ENCODE assay signal across 20 mouse cellular contexts in genomic region chr4:124838035-124838700, GRCm38 (mm10). TPM values are rescaled to one million over a fixed set of nuclear protein-coding genes. Genes with fewer than 3 reads are reported as not detected.
A peak's percentile ranks its signal among the peaks of the same experiment; 100 is the strongest.
DNase-seq lines count a peak whose midpoint lies in the region; ATAC-seq and TF ChIP-seq lines count a peak whose summit lies in the region.
"Had no signal": no experiment of that assay in that cellular context is flagged by ENCODE, and none has a peak within 500 bp of the region (broad histone marks: within the 10 kb centered on the region; RNA-seq: fewer than 3 reads in every experiment).

No protein-coding gene starts in this region.

- no peak overlapping the region for H3K9ac ChIP-seq in forebrain, embryonic 16.5 days (replicated peaks; ENCODE audit: low read depth, low read length)
- H3K9ac ChIP-seq in forebrain, embryonic 12.5 days, result no peak overlapping the region
- no peak overlapping the region for H3K9ac ChIP-seq in midbrain, postnatal 0 days (replicated peaks; ENCODE audit: low read length, poor library complexity, severe bottlenecking)
- H3K9ac ChIP-seq in midbrain, embryonic 15.5 days, result no peak overlapping the region
- H3K9ac ChIP-seq: embryonic facial prominence, embryonic 13.5 days; hindbrain, embryonic 12.5 days; intestine, embryonic 15.5 days had no signal

- no peaks in the 10 kb centered on the region for H3K27me3 ChIP-seq in forebrain, embryonic 16.5 days (replicated peaks; ENCODE audit: control insufficient read depth, insufficient read depth, low read length)
- no peaks in the 10 kb centered on the region for H3K27me3 ChIP-seq in forebrain, embryonic 12.5 days
- H3K27me3 ChIP-seq in midbrain, postnatal 0 days (ENCODE audit: insufficient read depth, low read length), result no peaks in the 10 kb centered on the region
- no peaks in the 10 kb centered on the region for H3K27me3 ChIP-seq in midbrain, embryonic 15.5 days (replicated peaks)
- H3K27me3 ChIP-seq: embryonic facial prominence, embryonic 13.5 days; hindbrain, embryonic 12.5 days; intestine, embryonic 15.5 days had no signal

- DNase-seq in cerebellum, postnatal 10 days, result peak; percentile 87 to 93
- DNase-seq in cerebellum, adult 8-10 months, result no peak
- peak; percentile 36 for DNase-seq in midbrain, postnatal 0 days (ENCODE audit: low spot score)
- DNase-seq in liver, result no peak
- DNase-seq: adrenal gland, adult 2 months; adrenal gland, postnatal 25 days; gastrocnemius, postnatal 10 days; heart, adult 18-20 months; heart, postnatal 10 days; heart, postnatal 4 days; kidney, adult 18-20 months had no signal

- no peak overlapping the region for H3K4me2 ChIP-seq in forebrain, embryonic 16.5 days (ENCODE audit: low read length)
- H3K4me2 ChIP-seq in forebrain, embryonic 12.5 days, result no peak overlapping the region
- no peak overlapping the region for H3K4me2 ChIP-seq in midbrain, postnatal 0 days (ENCODE audit: low read depth, low read length, poor library complexity, severe bottlenecking)
- no peak overlapping the region for H3K4me2 ChIP-seq in midbrain, embryonic 15.5 days
- H3K4me2 ChIP-seq: embryonic facial prominence, embryonic 13.5 days; hindbrain, embryonic 12.5 days; intestine, embryonic 15.5 days had no signal

- H3K4me1 ChIP-seq in forebrain, embryonic 16.5 days (replicated peaks; ENCODE audit: control insufficient read depth, insufficient read depth, low read length), result 0 out of 2 replicates have a peak, but pooled peaks cover 3% of the 10 kb centered on the region
- H3K4me1 ChIP-seq in forebrain, embryonic 12.5 days, result no peaks in the 10 kb centered on the region
- no peaks in the 10 kb centered on the region for H3K4me1 ChIP-seq in midbrain, postnatal 0 days (ENCODE audit: insufficient read depth, low read length)
- H3K4me1 ChIP-seq in midbrain, embryonic 15.5 days, result no peaks in the 10 kb centered on the region
- H3K4me1 ChIP-seq: embryonic facial prominence, embryonic 13.5 days; hindbrain, embryonic 12.5 days; intestine, embryonic 15.5 days had no signal

- H3K4me3 ChIP-seq in forebrain, embryonic 16.5 days (replicated peaks; ENCODE audit: low read length), result no peak overlapping the region
- no peak overlapping the region for H3K4me3 ChIP-seq in forebrain, embryonic 12.5 days (replicated peaks)
- H3K4me3 ChIP-seq in midbrain, postnatal 0 days (ENCODE audit: low read depth, low read length), result no peak overlapping the region
- H3K4me3 ChIP-seq in midbrain, embryonic 15.5 days, result no peak overlapping the region
- H3K4me3 ChIP-seq: embryonic facial prominence, embryonic 13.5 days; heart, embryonic 10.5 days; hindbrain, embryonic 12.5 days; intestine, embryonic 15.5 days had no signal

- WGBS in forebrain, embryonic 16.5 days, result 68% methylated on average over 14 of the region's 14 CpGs
- WGBS in forebrain, embryonic 12.5 days, result 90% methylated on average over 14 of the region's 14 CpGs
- WGBS in midbrain, postnatal 0 days, result 85% methylated on average over 14 of the region's 14 CpGs
- WGBS in midbrain, embryonic 15.5 days, result 89% methylated on average over 14 of the region's 14 CpGs

- H3K27ac ChIP-seq in forebrain, embryonic 16.5 days (ENCODE audit: low read length), result no peak overlapping the region
- H3K27ac ChIP-seq in forebrain, embryonic 12.5 days, result no peak overlapping the region
- no peak overlapping the region for H3K27ac ChIP-seq in midbrain, postnatal 0 days (ENCODE audit: low read depth, low read length)
- no peak overlapping the region for H3K27ac ChIP-seq in midbrain, embryonic 15.5 days
- H3K27ac ChIP-seq: embryonic facial prominence, embryonic 13.5 days; heart, embryonic 10.5 days; hindbrain, embryonic 12.5 days; intestine, embryonic 15.5 days had no signal

- peak; percentile 50 for ATAC-seq in forebrain, embryonic 16.5 days
- no peak for ATAC-seq in forebrain, embryonic 12.5 days (ENCODE audit: low FRiP score)
- ATAC-seq in midbrain, postnatal 0 days (ENCODE audit: low FRiP score), result no peak
- ATAC-seq in midbrain, embryonic 15.5 days (replicated peaks), result no peak
- ATAC-seq: intestine, embryonic 15.5 days had no signal

- H3K9me3 ChIP-seq in forebrain, embryonic 16.5 days (ENCODE audit: control insufficient read depth, low read length), result no peaks in the 10 kb centered on the region
- no peaks in the 10 kb centered on the region for H3K9me3 ChIP-seq in forebrain, embryonic 12.5 days
- no peaks in the 10 kb centered on the region for H3K9me3 ChIP-seq in midbrain, postnatal 0 days (ENCODE audit: low read length)
- no peaks in the 10 kb centered on the region for H3K9me3 ChIP-seq in midbrain, embryonic 15.5 days
- H3K9me3 ChIP-seq: embryonic facial prominence, embryonic 13.5 days; heart, embryonic 10.5 days; hindbrain, embryonic 12.5 days; intestine, embryonic 15.5 days had no signal

- H3K36me3 ChIP-seq in forebrain, embryonic 16.5 days (ENCODE audit: control insufficient read depth, insufficient read depth), result peaks cover 16% of the 10 kb centered on the region; the same call in 1 of the 2 replicates
- peaks cover 69% of the 10 kb centered on the region for H3K36me3 ChIP-seq in forebrain, embryonic 12.5 days (replicated peaks)
- H3K36me3 ChIP-seq in midbrain, postnatal 0 days (ENCODE audit: insufficient read depth, low read length), result peaks cover 36% of the 10 kb centered on the region
- peaks cover 12% of the 10 kb centered on the region; the same call in 1 of the 2 replicates for H3K36me3 ChIP-seq in midbrain, embryonic 15.5 days (replicated peaks)

- no peak for TF ChIP-seq CTCF in midbrain, postnatal 0 days (IDR thresholded peaks at IDR 0.05)

RNA-seq across cellular contexts. Expression of gene Yrdc, which starts 12.3 kb away (rescaled TPM):
- polyA plus RNA-seq in forebrain, embryonic 16.5 days (2015; fragmentation: Nextera tagmentation; extraction: Ambion mirVana), result 50.3 and 51.2 TPM in 2 replicates
- polyA plus RNA-seq in forebrain, embryonic 12.5 days (2016; fragmentation: Nextera tagmentation; extraction: Ambion mirVana), result 45.0 and 48.5 TPM in 2 replicates
- 54.5 and 78.4 TPM in 2 replicates for total RNA-seq in midbrain, postnatal 0 days (2014; rRNA removed)
- polyA plus RNA-seq in midbrain, postnatal 0 days (2015; fragmentation: Nextera tagmentation; extraction: Ambion mirVana), result 48.9 and 55.7 TPM in 2 replicates
- 49.2 and 50.5 TPM in 2 replicates for polyA plus RNA-seq in midbrain, embryonic 15.5 days (2015; fragmentation: Nextera tagmentation; extraction: Ambion mirVana)

RNA-seq across cellular contexts. Expression of gene 1110065P20Rik, which starts 12.8 kb away (rescaled TPM):
- polyA plus RNA-seq in forebrain, embryonic 16.5 days (2015; fragmentation: Nextera tagmentation; extraction: Ambion mirVana), result 65.1 and 75.2 TPM in 2 replicates
- polyA plus RNA-seq in forebrain, embryonic 12.5 days (2016; fragmentation: Nextera tagmentation; extraction: Ambion mirVana), result 60.1 and 64.9 TPM in 2 replicates
- total RNA-seq in midbrain, postnatal 0 days (2014; rRNA removed), result 163 and 181 TPM in 2 replicates
- 135 and 141 TPM in 2 replicates for polyA plus RNA-seq in midbrain, postnatal 0 days (2015; fragmentation: Nextera tagmentation; extraction: Ambion mirVana)
- polyA plus RNA-seq in midbrain, embryonic 15.5 days (2015; fragmentation: Nextera tagmentation; extraction: Ambion mirVana), result 94.8 and 95.8 TPM in 2 replicates

RNA-seq across cellular contexts. Expression of gene Maneal, which starts 23.8 kb away (rescaled TPM):
- polyA plus RNA-seq in forebrain, embryonic 16.5 days (2015; fragmentation: Nextera tagmentation; extraction: Ambion mirVana), result 8.3 and 11.0 TPM in 2 replicates
- 5.6 and 9.7 TPM in 2 replicates for polyA plus RNA-seq in forebrain, embryonic 12.5 days (2016; fragmentation: Nextera tagmentation; extraction: Ambion mirVana)
- total RNA-seq in midbrain, postnatal 0 days (2014; rRNA removed), result 43.7 and 50.5 TPM in 2 replicates
- polyA plus RNA-seq in midbrain, postnatal 0 days (2015; fragmentation: Nextera tagmentation; extraction: Ambion mirVana), result 9.4 and 9.5 TPM in 2 replicates
- polyA plus RNA-seq in midbrain, embryonic 15.5 days (2015; fragmentation: Nextera tagmentation; extraction: Ambion mirVana), result 13.8 and 14.2 TPM in 2 replicates

RNA-seq across cellular contexts. Expression of gene Mtf1, which starts 36.3 kb away (rescaled TPM):
- 12.1 and 14.9 TPM in 2 replicates for polyA plus RNA-seq in forebrain, embryonic 16.5 days (2015; fragmentation: Nextera tagmentation; extraction: Ambion mirVana)
- polyA plus RNA-seq in forebrain, embryonic 12.5 days (2016; fragmentation: Nextera tagmentation; extraction: Ambion mirVana), result 13.6 and 17.4 TPM in 2 replicates
- 7.0 and 15.5 TPM in 2 replicates for total RNA-seq in midbrain, postnatal 0 days (2014; rRNA removed)
- polyA plus RNA-seq in midbrain, postnatal 0 days (2015; fragmentation: Nextera tagmentation; extraction: Ambion mirVana), result 22.1 and 24.7 TPM in 2 replicates
- 13.7 and 16.0 TPM in 2 replicates for polyA plus RNA-seq in midbrain, embryonic 15.5 days (2015; fragmentation: Nextera tagmentation; extraction: Ambion mirVana)

RNA-seq across cellular contexts. Expression of gene Epha10, which starts 42.5 kb away (rescaled TPM):
- 1.2 and 2.7 TPM in 2 replicates for polyA plus RNA-seq in forebrain, embryonic 16.5 days (2015; fragmentation: Nextera tagmentation; extraction: Ambion mirVana)
- polyA plus RNA-seq in forebrain, embryonic 12.5 days (2016; fragmentation: Nextera tagmentation; extraction: Ambion mirVana), result 1.2 and 1.9 TPM in 2 replicates
- total RNA-seq in midbrain, postnatal 0 days (2014; rRNA removed), result 43.4 and 50.1 TPM in 2 replicates
- 14.8 and 15.3 TPM in 2 replicates for polyA plus RNA-seq in midbrain, postnatal 0 days (2015; fragmentation: Nextera tagmentation; extraction: Ambion mirVana)
- polyA plus RNA-seq in midbrain, embryonic 15.5 days (2015; fragmentation: Nextera tagmentation; extraction: Ambion mirVana), result 16.1 and 16.3 TPM in 2 replicates
- total RNA-seq: gastrocnemius, postnatal 4 days; heart, adult 18-20 months; heart, postnatal 10 days; heart, postnatal 4 days had no signal
- polyA plus RNA-seq: heart, embryonic 14.5 days had no signal

Comparison
In these comparisons a context has a peak if more than half of its experiments do, and no peak if none do; other contexts are left out.
1. DNase-seq: peak in cerebellum, postnatal 10 days (2 of 2) and midbrain, postnatal 0 days (single experiment); none in cerebellum, adult 8-10 months (single experiment) and liver (single experiment).